Mouse (Mus musculus) stomach, embryonic 14.5 days (tissue): Measurements from ENCODE around the gene Pacs1. TPM values are rescaled to one million over a fixed set of nuclear protein-coding genes. Genes with fewer than 3 reads are reported as not detected.

Experiments
- ATAC-seq: fragments of 200-750 bp; cut with Nextera tagmentation; 2 replicates; pipeline ENCODE4 v1.8.0; 2017; ENCODE audit warnings: low read depth, moderate TSS enrichment; ENCODE audit not compliant: insufficient number of reproducible peaks, insufficient read depth, low FRiP score
- H3K27ac ChIP-seq: fragments of 300-500 bp; sonication (generic); 2 replicates; pipeline ENCODE4 v1.5.1; 2014; ENCODE audit warnings: mild to moderate bottlenecking, low read length, moderate library complexity, mixed read lengths
- H3K27me3 ChIP-seq: fragments of 300-500 bp; sonication (generic); 2 replicates; pipeline ENCODE4 v1.6.1; 2014; ENCODE audit warnings: low read length, control low read depth, mixed read lengths; ENCODE audit not compliant: control insufficient read depth, insufficient read depth
- H3K36me3 ChIP-seq: fragments of 300-500 bp; sonication (generic); 2 replicates; pipeline ENCODE4 v1.6.1; 2014; ENCODE audit warnings: mild to moderate bottlenecking, control low read depth, low read length, moderate library complexity, mixed read lengths; ENCODE audit not compliant: control insufficient read depth, insufficient read depth
- H3K4me1 ChIP-seq: fragments of 300-500 bp; sonication (generic); 2 replicates; pipeline ENCODE4 v1.6.1; 2014; ENCODE audit warnings: low read length, control low read depth, mixed read lengths; ENCODE audit not compliant: control insufficient read depth, insufficient read depth
- H3K4me2 ChIP-seq: fragments of 300-500 bp; sonication (generic); replicated peaks from 2 replicates; pipeline ENCODE4 v1.6.1; 2014; ENCODE audit warnings: low read depth, low read length, control low read depth
- H3K4me3 ChIP-seq: fragments of 300-500 bp; sonication (generic); 2 replicates; pipeline ENCODE4 v1.5.1; 2014; ENCODE audit warnings: low read depth, low read length, control low read depth
- H3K9ac ChIP-seq: fragments of 300-500 bp; sonication (generic); replicated peaks from 2 replicates; pipeline ENCODE4 v1.6.1; 2014; ENCODE audit warnings: low read depth, mild to moderate bottlenecking, control low read depth, low read length, moderate library complexity, mixed read lengths
- H3K9me3 ChIP-seq: fragments of 300-500 bp; sonication (generic); 2 replicates; pipeline ENCODE4 v1.6.1; 2016; ENCODE audit warnings: low read depth, low read length, control low read depth; ENCODE audit not compliant: control insufficient read depth
- WGBS: fragments of 180-500 bp; shearing (Covaris S2); extraction: QIAGEN DNeasy Blood & Tissue Kit; methylation state at CpG from one replicate; pipeline ENCODE4 v1.1.7; 2014; 5-methylcytosine and 5-hydroxymethylcytosine counted together
- polyA plus RNA-seq: library from polyadenylated mRNA; unstranded; fragments of >200 nt; fragmentation: Nextera tagmentation; extraction: Ambion mirVana; gene quantifications from 2 replicates; pipeline ENCODE4 v1.2.1, GENCODE M21; 2014

The Pacs1 gene
- polyA plus RNA-seq, 1 experiment from 2014 or later = 23.7 TPM

GRCm38 (mm10) chr19:5129770-5130169, 143.1 kb downstream of the Pacs1 start:
- Histone ChIP-seq H3K4me1 (no peaks in the 10 kb centered on the region), H3K4me2 (no peak overlapping the region), H3K9ac (no peak overlapping the region), H3K4me3 (no peak overlapping the region), H3K36me3 (peaks cover 1% of the 10 kb centered on the region; the same call in 1 of the 2 replicates), H3K9me3 (no peaks in the 10 kb centered on the region), H3K27me3 (no peaks in the 10 kb centered on the region), H3K27ac (no peak overlapping the region)
- ATAC-seq = no peak
- WGBS = 46% methylated on average over 1 of the region's 1 CpGs

GRCm38 (mm10) chr19:5124055-5124614, 148.8 kb downstream of the Pacs1 start:
- no peaks in the 10 kb centered on the region for H3K36me3 ChIP-seq
- no peaks in the 10 kb centered on the region for H3K4me1 ChIP-seq
- H3K27ac ChIP-seq = no peak overlapping the region
- H3K4me2 ChIP-seq = no peak overlapping the region
- WGBS = 72% methylated on average over 7 of the region's 7 CpGs
- no peak overlapping the region for H3K9ac ChIP-seq
- ATAC-seq = no peak
- H3K4me3 ChIP-seq = no peak overlapping the region
- no peaks in the 10 kb centered on the region for H3K27me3 ChIP-seq
- no peaks in the 10 kb centered on the region for H3K9me3 ChIP-seq

GRCm38 (mm10) chr19:5123241-5123640, 149.7 kb downstream of the Pacs1 start:
- 84% methylated on average over 3 of the region's 3 CpGs for WGBS
- no peaks in the 10 kb centered on the region for H3K9me3 ChIP-seq
- H3K36me3 ChIP-seq = no peaks in the 10 kb centered on the region
- no peak overlapping the region for H3K27ac ChIP-seq
- H3K4me2 ChIP-seq = no peak overlapping the region
- no peak for ATAC-seq
- no peak overlapping the region for H3K4me3 ChIP-seq
- H3K9ac ChIP-seq = no peak overlapping the region
- H3K27me3 ChIP-seq = no peaks in the 10 kb centered on the region
- H3K4me1 ChIP-seq = no peaks in the 10 kb centered on the region

GRCm38 (mm10) chr19:5122492-5122891, 150.4 kb downstream of the Pacs1 start:
- H3K36me3 ChIP-seq = no peaks in the 10 kb centered on the region
- no peak overlapping the region for H3K9ac ChIP-seq
- H3K4me3 ChIP-seq = no peak overlapping the region
- H3K4me1 ChIP-seq = no peaks in the 10 kb centered on the region
- WGBS = 68% methylated on average over 10 of the region's 10 CpGs
- no peak overlapping the region for H3K4me2 ChIP-seq
- no peaks in the 10 kb centered on the region for H3K9me3 ChIP-seq
- no peaks in the 10 kb centered on the region for H3K27me3 ChIP-seq
- no peak overlapping the region for H3K27ac ChIP-seq
- no peak for ATAC-seq

GRCm38 (mm10) chr19:5118384-5118698, 154.6 kb downstream of the Pacs1 start, which contains the start of gene Klc2:
Klc2 (minus strand) TSS chr19:5118560.
- Histone ChIP-seq H3K4me2 (peak within 1 kb of the TSS; percentile 78), H3K36me3 (peaks cover 6% of the 10 kb centered on the region), H3K9me3 (no peaks in the 10 kb centered on the region), H3K4me3 (peak within 1 kb of the TSS; percentile 88), H3K27ac (peak within 1 kb of the TSS; percentile 86), H3K27me3 (no peaks in the 10 kb centered on the region), H3K9ac (peak within 1 kb of the TSS; percentile 72), H3K4me1 (peaks cover 8% of the 10 kb centered on the region; the same call in 1 of the 2 replicates)
- peak; percentile 94 for ATAC-seq
- WGBS = under 1% methylated on average over 18 of the region's 18 CpGs

GRCm38 (mm10) chr19:5117494-5118383, 155.2 kb downstream of the Pacs1 start:
- Histone ChIP-seq H3K27me3 (no peaks in the 10 kb centered on the region), H3K4me3 (peak overlapping the region; percentile 88), H3K4me2 (peak overlapping the region; percentile 78), H3K4me1 (peaks cover 8% of the 10 kb centered on the region; the same call in 1 of the 2 replicates), H3K9me3 (no peaks in the 10 kb centered on the region), H3K36me3 (peaks cover 6% of the 10 kb centered on the region), H3K27ac (peak overlapping the region; percentile 86), H3K9ac (peak overlapping the region; percentile 72)
- ATAC-seq = peak; percentile 81
- WGBS = under 1% methylated on average over 83 of the region's 83 CpGs

GRCm38 (mm10) chr19:5113783-5114182, 159.1 kb downstream of the Pacs1 start:
- peaks cover 28% of the 10 kb centered on the region for H3K36me3 ChIP-seq
- no peaks in the 10 kb centered on the region for H3K9me3 ChIP-seq
- 90% methylated on average over 7 of the region's 7 CpGs for WGBS
- no peak for ATAC-seq
- H3K9ac ChIP-seq = no peak overlapping the region
- no peak overlapping the region for H3K27ac ChIP-seq
- no peak overlapping the region for H3K4me2 ChIP-seq
- H3K4me1 ChIP-seq = peaks cover 8% of the 10 kb centered on the region; the same call in 1 of the 2 replicates
- no peak overlapping the region for H3K4me3 ChIP-seq
- H3K27me3 ChIP-seq = no peaks in the 10 kb centered on the region

- Histone ChIP-seq H3K4me1 (peaks cover 11% of the 10 kb centered on the region), H3K27ac (no peak overlapping the region; the same call in 1 of the 2 replicates), H3K4me2 (no peak overlapping the region), H3K9me3 (no peaks in the 10 kb centered on the region), H3K4me3 (no peak overlapping the region), H3K9ac (no peak overlapping the region), H3K36me3 (peaks cover 30% of the 10 kb centered on the region), H3K27me3 (no peaks in the 10 kb centered on the region)
- no peak for ATAC-seq
- WGBS = 71% methylated on average over 19 of the region's 19 CpGs
These were observed 163.1 kb downstream of the Pacs1 start for GRCm38 (mm10) chr19:5109659-5110453.
